Comparison of ENCODE assay signal across 34 mouse cellular contexts in the genomic region with DNA sequence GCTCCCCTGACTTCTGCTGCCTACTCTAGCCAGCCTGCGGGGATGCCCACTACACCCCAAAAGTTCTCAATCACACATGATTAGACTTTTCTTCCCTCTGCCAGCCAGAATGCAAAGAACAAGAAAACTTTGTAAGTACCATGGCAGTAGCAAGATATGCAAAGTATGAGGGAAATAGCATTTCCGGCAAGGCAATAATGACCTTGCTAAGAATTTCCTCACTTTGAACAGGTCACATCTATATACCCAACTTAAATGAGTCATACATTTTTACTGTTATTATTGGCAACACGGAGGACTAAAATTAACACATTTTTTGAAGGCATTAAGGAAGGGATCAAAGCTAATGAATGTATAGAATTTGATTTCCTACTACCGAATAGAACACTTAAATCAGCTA. TPM values are rescaled to one million over a fixed set of nuclear protein-coding genes. Genes with fewer than 3 reads are reported as not detected.
DNase-seq lines count a peak whose midpoint lies in the region; ATAC-seq lines count a peak whose summit lies in the region.
"Had no signal": no experiment of that assay in that cellular context is flagged by ENCODE, and none has a peak within 500 bp of the region (broad histone marks: within the 10 kb centered on the region; RNA-seq: fewer than 3 reads in every experiment).

No protein-coding gene starts in this region.

- peak; percentile 57 for DNase-seq in CD4-positive helper T cell, adult 2 months (ENCODE audit: low read depth, low spot score)
- DNase-seq in limb, embryonic 10.5 days (ENCODE audit: low spot score), result no peak
- no peak for DNase-seq in urinary bladder, postnatal 10 days (ENCODE audit: low spot score)
- DNase-seq in midbrain, embryonic 14.5 days, result no peak
- DNase-seq in adrenal gland, postnatal 36 days, result no peak
- DNase-seq: adrenal gland, postnatal 14 days; cerebellum, adult 18-20 months; cerebellum, postnatal 25 days; forebrain, postnatal 0 days; gastrocnemius, postnatal 14 days; heart, adult 18-20 months; heart, postnatal 36 days; kidney, adult 9 months; kidney, postnatal 14 days; liver, embryonic 13.5 days; lung, adult 18-20 months; lung, postnatal 10 days; right cerebral cortex, postnatal 25 days; thymus, adult 2 months; thymus, postnatal 4 days had no signal

- 85% methylated on average over 4 of the region's 4 CpGs for WGBS in limb, embryonic 10.5 days
- WGBS in midbrain, embryonic 14.5 days, result 82% methylated on average over 4 of the region's 4 CpGs

- peaks cover 40% of the 10 kb centered on the region for H3K4me1 ChIP-seq in brown adipose tissue, adult 24 weeks (ENCODE audit: control insufficient read depth, insufficient read depth, insufficient read length, low read length)
- peaks cover 32% of the 10 kb centered on the region for H3K4me1 ChIP-seq in limb, embryonic 10.5 days
- peaks cover 14% of the 10 kb centered on the region for H3K4me1 ChIP-seq in midbrain, embryonic 14.5 days (ENCODE audit: control insufficient read depth, insufficient read depth, low read length)
- H3K4me1 ChIP-seq: liver, embryonic 13.5 days had no signal

- H3K27me3 ChIP-seq in limb, embryonic 10.5 days (ENCODE audit: low read depth, poor library complexity, severe bottlenecking), result no peaks in the 10 kb centered on the region
- H3K27me3 ChIP-seq in midbrain, embryonic 14.5 days (ENCODE audit: control insufficient read depth, insufficient read depth, low read length), result no peaks in the 10 kb centered on the region
- H3K27me3 ChIP-seq: hindbrain, embryonic 12.5 days; limb, embryonic 15.5 days; liver, embryonic 13.5 days; Patski had no signal

- no peak overlapping the region for H3K4me3 ChIP-seq in brown adipose tissue, adult 24 weeks (ENCODE audit: insufficient read depth, low read depth, low read length)
- no peak overlapping the region for H3K4me3 ChIP-seq in limb, embryonic 10.5 days
- no peak overlapping the region for H3K4me3 ChIP-seq in midbrain, embryonic 14.5 days (replicated peaks; ENCODE audit: low read depth, low read length)
- H3K4me3 ChIP-seq: erythroblast, embryonic 14.5 days; hindbrain, embryonic 12.5 days; limb, embryonic 15.5 days; liver, embryonic 13.5 days; midbrain, embryonic 10.5 days had no signal

- H3K4me2 ChIP-seq in midbrain, embryonic 14.5 days (ENCODE audit: low read length), result no peak overlapping the region
- H3K4me2 ChIP-seq: heart, embryonic 11.5 days; hindbrain, embryonic 12.5 days; limb, embryonic 15.5 days; liver, embryonic 13.5 days had no signal

- no peaks in the 10 kb centered on the region for H3K36me3 ChIP-seq in limb, embryonic 10.5 days
- no peaks in the 10 kb centered on the region for H3K36me3 ChIP-seq in midbrain, embryonic 14.5 days (ENCODE audit: control insufficient read depth, insufficient read depth, low read length)
- H3K36me3 ChIP-seq: hindbrain, embryonic 12.5 days; limb, embryonic 15.5 days; liver, embryonic 13.5 days; midbrain, embryonic 10.5 days had no signal

- ATAC-seq in megakaryocyte progenitor cell, adult 5-6 weeks (replicated peaks; ENCODE audit: poor library complexity), result peak; percentile 26
- no peak for ATAC-seq in midbrain, embryonic 14.5 days (ENCODE audit: low FRiP score, low TSS enrichment)
- ATAC-seq: forebrain, postnatal 0 days; hindbrain, postnatal 0 days; intestine, postnatal 0 days; midbrain, embryonic 16.5 days; Patski had no signal

- H3K9me3 ChIP-seq in limb, embryonic 10.5 days (replicated peaks), result no peaks in the 10 kb centered on the region
- H3K9me3 ChIP-seq in midbrain, embryonic 14.5 days (ENCODE audit: control insufficient read depth, low read length), result no peaks in the 10 kb centered on the region
- H3K9me3 ChIP-seq: G1E; hindbrain, embryonic 12.5 days; limb, embryonic 15.5 days; liver, embryonic 13.5 days; midbrain, embryonic 10.5 days had no signal

- 0 out of 2 replicates have a peak overlapping the region, but pooled peaks have one; percentile 24 for H3K27ac ChIP-seq in brown adipose tissue, adult 24 weeks (replicated peaks; ENCODE audit: low read depth, low read length)
- H3K27ac ChIP-seq in limb, embryonic 10.5 days, result peak overlapping the region; percentile 31
- H3K27ac ChIP-seq in midbrain, embryonic 14.5 days (replicated peaks; ENCODE audit: low read depth, low read length), result no peak overlapping the region
- H3K27ac ChIP-seq: hindbrain, embryonic 12.5 days; hindbrain, postnatal 0 days; limb, embryonic 15.5 days; liver, embryonic 13.5 days; macrophage; midbrain, embryonic 10.5 days; stomach, postnatal 0 days had no signal

- no peak overlapping the region for H3K9ac ChIP-seq in midbrain, embryonic 14.5 days (replicated peaks; ENCODE audit: low read length)
- H3K9ac ChIP-seq: forebrain, postnatal 0 days; hindbrain, embryonic 12.5 days; limb, embryonic 15.5 days; liver, embryonic 13.5 days had no signal

RNA-seq across cellular contexts. Expression of a gene that starts 13.4 kb away (rescaled TPM):
- 6.6 and 8.9 TPM in 2 replicates for polyA plus RNA-seq in brown adipose tissue, adult 24 weeks (2012; ENCODE audit: insufficient read depth, insufficient read length, missing spikeins)
- polyA plus RNA-seq in limb, embryonic 10.5 days (2016; fragmentation: Nextera tagmentation; extraction: Ambion mirVana), result 4.7 and 5.3 TPM in 2 replicates
- 15.1 and 17.5 TPM in 2 replicates for total RNA-seq in megakaryocyte progenitor cell, adult 5-6 weeks (2015)
- 12.4 and 14.4 TPM in 2 replicates for total RNA-seq in megakaryocyte progenitor cell, adult 5-6 weeks (2017)
- 14.8 and 15.2 TPM in 2 replicates for polyA plus RNA-seq in midbrain, embryonic 14.5 days (2014; fragmentation: Nextera tagmentation; extraction: Ambion mirVana)
- 10 to 100 TPM; 22.9 to 23.0 TPM for total RNA-seq in adrenal gland, postnatal 36 days (2021)
